Mouse (Mus musculus) liver, embryonic 11.5 days (tissue): Measurements from ENCODE around the gene Tusc2. TPM values are rescaled to one million over a fixed set of nuclear protein-coding genes. Genes with fewer than 3 reads are reported as not detected.

Source experiments
- ATAC-seq: fragments of 200-750 bp; cut with Nextera tagmentation; replicated peaks from 2 replicates; pipeline ENCODE4 v1.8.0; 2017; ENCODE audit warnings: moderate number of reproducible peaks, mild to moderate bottlenecking, moderate TSS enrichment, moderate library complexity; ENCODE audit not compliant: low FRiP score
- DNase-seq: peaks from one replicate; pipeline ENCODE4 v3.0.0-alpha.2; 2017; ENCODE audit warnings: low spot score
- H3K27ac ChIP-seq: fragments of 300-500 bp; sonication (generic); 2 replicates; pipeline ENCODE4 v1.5.1; 2014; ENCODE audit warnings: mild to moderate bottlenecking, low read depth, low read length, control low read depth
- H3K27me3 ChIP-seq: fragments of 300-500 bp; sonication (generic); replicated peaks from 2 replicates; pipeline ENCODE4 v1.6.1; 2014; ENCODE audit warnings: low read length, mixed read lengths; ENCODE audit not compliant: control insufficient read depth, insufficient read depth
- H3K36me3 ChIP-seq: fragments of 300-500 bp; sonication (generic); 2 replicates; pipeline ENCODE4 v1.6.1; 2014; ENCODE audit warnings: mild to moderate bottlenecking, low read length, moderate library complexity, mixed read lengths; ENCODE audit not compliant: control insufficient read depth, insufficient read depth
- H3K4me1 ChIP-seq: fragments of 300-500 bp; sonication (generic); replicated peaks from 2 replicates; pipeline ENCODE4 v1.6.1; 2014; ENCODE audit warnings: low read length, mixed read lengths; ENCODE audit not compliant: control insufficient read depth, insufficient read depth
- H3K4me2 ChIP-seq: fragments of 300-500 bp; sonication (generic); 2 replicates; pipeline ENCODE4 v1.6.1; 2014; ENCODE audit warnings: mild to moderate bottlenecking, control low read depth, moderate library complexity
- H3K4me3 ChIP-seq: fragments of 300-500 bp; sonication (generic); 2 replicates; pipeline ENCODE4 v1.5.1; 2014; ENCODE audit warnings: low read depth, low read length, control low read depth
- H3K9ac ChIP-seq: fragments of 300-500 bp; sonication (generic); 2 replicates; pipeline ENCODE4 v1.6.1; 2014; ENCODE audit warnings: low read depth, low read length, control low read depth
- H3K9me3 ChIP-seq: fragments of 300-500 bp; sonication (generic); 2 replicates; pipeline ENCODE4 v1.6.1; 2016; ENCODE audit warnings: low read length, inconsistent platforms, mixed read lengths; ENCODE audit not compliant: control insufficient read depth
- WGBS: fragments of 180-500 bp; shearing (Covaris S2); extraction: QIAGEN DNeasy Blood & Tissue Kit; methylation state at CpG from one replicate; pipeline ENCODE4 v1.1.7; 2014; 5-methylcytosine and 5-hydroxymethylcytosine counted together
- polyA plus RNA-seq: library from polyadenylated mRNA; unstranded; fragments of >200 nt; fragmentation: Nextera tagmentation; extraction: Ambion mirVana; gene quantifications from 2 replicates; pipeline ENCODE4 v1.2.1, GENCODE M21; 2014

The Tusc2 gene
- polyA plus RNA-seq, 1 experiment from 2014 or later, result 62.7 TPM

- Histone ChIP-seq H3K36me3 (no peaks in the 10 kb centered on the region), H3K27ac (no peak overlapping the region), H3K4me2 (no peak overlapping the region), H3K4me1 (peaks cover 31% of the 10 kb centered on the region), H3K9ac (no peak overlapping the region), H3K9me3 (no peaks in the 10 kb centered on the region), H3K27me3 (no peaks in the 10 kb centered on the region; the same call in 1 of the 2 replicates), H3K4me3 (no peak overlapping the region)
- ATAC-seq, result no peak
- DNase-seq, result no peak
- WGBS, result 78% methylated on average over 2 of the region's 2 CpGs
Measured at GRCm38 (mm10) chr9:107607036-107607435, 44.0 kb downstream of the Tusc2 start.

GRCm38 (mm10) chr9:107607653-107608245, 44.7 kb downstream of the Tusc2 start:
- Histone ChIP-seq H3K27me3 (no peaks in the 10 kb centered on the region; the same call in 1 of the 2 replicates), H3K4me3 (no peak overlapping the region), H3K27ac (no peak overlapping the region), H3K9ac (no peak overlapping the region), H3K36me3 (no peaks in the 10 kb centered on the region), H3K4me1 (peaks cover 31% of the 10 kb centered on the region), H3K9me3 (no peaks in the 10 kb centered on the region), H3K4me2 (no peak overlapping the region)
- WGBS, result 45% methylated on average over 9 of the region's 9 CpGs
- no peak for DNase-seq
- no peak for ATAC-seq

DNA sequence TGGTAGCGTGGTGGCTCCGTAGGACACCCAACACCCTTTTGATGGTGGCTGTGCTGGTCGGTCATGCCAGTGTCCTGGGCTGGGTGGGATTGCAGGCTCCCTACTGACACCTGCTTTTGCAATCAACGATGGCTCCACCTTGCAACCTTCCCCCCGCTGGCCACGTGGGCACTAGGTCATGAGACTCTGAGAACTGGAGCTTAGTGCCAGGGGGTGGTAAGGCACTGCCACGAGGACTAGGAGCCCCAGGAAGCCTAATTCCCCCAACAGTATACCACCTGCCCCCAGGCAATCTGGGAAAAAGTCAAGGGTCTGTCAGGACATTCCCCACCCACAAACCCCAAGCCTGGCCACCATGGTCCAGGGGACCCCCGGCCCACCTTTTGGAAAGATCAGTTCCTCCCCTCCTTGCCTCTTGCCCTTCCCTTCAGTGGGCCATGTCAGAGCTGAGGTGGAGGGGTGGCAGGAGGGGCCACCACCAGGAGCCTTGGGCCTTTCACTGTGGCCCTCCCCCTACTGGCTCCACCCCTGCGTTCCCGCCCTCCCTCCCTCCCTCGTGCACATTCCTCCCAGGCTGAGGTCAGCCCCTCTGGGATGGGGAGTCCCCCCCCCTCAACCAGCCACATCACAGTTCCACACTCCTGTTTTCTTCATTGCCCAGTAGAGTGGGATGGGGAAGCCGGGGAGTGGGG, 45.8 kb downstream of the Tusc2 start, which contains the start of gene Sema3b:
Gene Sema3b (minus strand): TSS at position 489 of the 692 bp plus-strand sequence.
- H3K9me3 ChIP-seq, result no peaks in the 10 kb centered on the region
- no peak for DNase-seq
- no peaks in the 10 kb centered on the region for H3K36me3 ChIP-seq
- peaks cover 37% of the 10 kb centered on the region for H3K4me1 ChIP-seq
- H3K27me3 ChIP-seq, result no peaks in the 10 kb centered on the region; the same call in 1 of the 2 replicates
- H3K27ac ChIP-seq, result no peak within 1 kb of the TSS
- no peak for ATAC-seq
- 56% methylated on average over 11 of the region's 12 CpGs for WGBS
- no peak within 1 kb of the TSS for H3K4me2 ChIP-seq
- no peak within 1 kb of the TSS for H3K9ac ChIP-seq
- no peak within 1 kb of the TSS for H3K4me3 ChIP-seq

GRCm38 (mm10) chr9:107609433-107609830, 46.4 kb downstream of the Tusc2 start:
- WGBS, result 75% methylated on average over 4 of the region's 4 CpGs
- Histone ChIP-seq H3K27ac (no peak overlapping the region), H3K4me1 (peaks cover 37% of the 10 kb centered on the region), H3K9me3 (no peaks in the 10 kb centered on the region), H3K4me3 (no peak overlapping the region), H3K27me3 (no peaks in the 10 kb centered on the region), H3K36me3 (peaks cover under 1% of the 10 kb centered on the region; the same call in 1 of the 2 replicates), H3K4me2 (no peak overlapping the region), H3K9ac (no peak overlapping the region)
- ATAC-seq (no peak), DNase-seq (no peak)

DNA sequence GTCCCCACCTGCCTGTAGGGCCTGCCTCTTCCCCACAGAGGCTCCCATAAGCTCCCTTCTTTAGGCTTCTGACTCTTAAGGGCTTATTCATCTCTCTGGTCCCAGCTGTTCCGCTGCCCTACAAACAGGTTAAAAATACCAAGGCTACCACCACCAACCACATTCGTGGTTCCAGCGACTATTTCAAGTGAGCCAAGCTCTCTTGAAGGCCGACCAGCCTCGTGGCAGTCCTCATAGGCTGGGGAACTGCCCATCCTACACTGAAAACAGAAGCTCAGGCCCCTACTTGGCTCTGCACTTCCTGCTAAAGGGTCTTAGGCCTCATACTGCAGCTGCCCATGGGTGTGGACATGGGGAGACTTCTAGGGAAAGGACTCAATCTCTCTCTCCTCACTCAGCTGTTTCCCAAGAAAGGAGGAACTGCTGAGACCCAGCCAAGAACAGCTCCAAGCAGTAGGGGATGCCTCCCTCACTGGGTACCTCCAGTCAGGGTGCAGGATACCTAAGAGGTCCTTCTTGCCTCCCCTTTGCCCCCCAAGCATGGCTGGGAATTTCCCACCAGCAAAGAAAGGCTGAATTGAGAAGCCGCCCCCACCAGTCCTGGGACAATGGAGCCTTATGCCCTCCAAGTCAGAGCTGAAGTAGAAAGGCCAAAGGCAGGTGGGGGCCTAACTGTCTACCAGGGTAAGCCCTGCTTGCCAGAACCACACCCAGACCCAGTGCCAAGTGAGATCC, 48.6 kb downstream of the Tusc2 start:
- ATAC-seq (no peak), DNase-seq (no peak)
- 51% methylated on average over 6 of the region's 6 CpGs for WGBS
- Histone ChIP-seq H3K36me3 (peaks cover 21% of the 10 kb centered on the region), H3K27ac (peak overlapping the region; percentile 70), H3K4me3 (peak overlapping the region; percentile 56), H3K27me3 (no peaks in the 10 kb centered on the region), H3K9me3 (no peaks in the 10 kb centered on the region), H3K4me1 (peaks cover 32% of the 10 kb centered on the region), H3K9ac (peak overlapping the region; percentile 68), H3K4me2 (peak overlapping the region; percentile 87)

DNA sequence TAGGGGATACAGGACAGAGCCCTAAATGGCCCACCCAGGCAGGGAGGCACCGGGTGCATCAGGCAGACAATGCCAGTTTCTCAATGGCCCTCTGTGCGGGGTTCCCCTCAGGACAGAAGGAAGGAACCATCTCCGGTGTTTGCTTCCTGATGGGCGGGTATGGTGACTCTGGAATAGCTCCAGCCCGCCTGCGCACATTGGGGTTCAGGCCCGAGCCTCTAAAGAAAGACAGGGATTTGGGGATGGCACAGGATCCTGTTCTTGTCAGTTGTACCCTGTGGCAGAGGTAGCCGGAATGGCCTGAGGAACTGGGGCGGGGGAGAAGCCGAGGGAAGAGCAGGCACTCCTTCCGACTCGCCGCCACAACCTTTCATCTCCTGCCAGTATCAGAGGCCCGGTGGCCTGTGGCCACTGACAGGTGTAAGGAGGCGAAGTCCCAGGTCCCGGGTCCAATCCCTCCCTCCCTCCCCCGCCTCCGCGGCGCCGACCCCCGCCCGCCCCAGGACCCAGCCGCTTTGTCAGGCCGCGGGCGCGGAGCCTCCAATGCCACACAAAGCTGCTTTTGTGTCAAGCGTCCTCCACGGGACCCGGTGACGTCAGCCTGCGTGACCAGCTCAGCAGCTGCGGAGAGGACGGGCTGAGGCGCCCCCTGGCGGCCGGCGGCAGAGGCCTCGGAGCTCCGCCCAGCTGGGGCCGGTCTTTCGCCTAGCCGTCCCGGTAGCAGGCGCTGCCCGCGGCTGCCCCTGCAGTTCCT, 49.3 kb downstream of the Tusc2 start:
- H3K4me2 ChIP-seq, result peak overlapping the region; percentile 87
- peak overlapping the region; percentile 70 for H3K27ac ChIP-seq
- peak; percentile 99 for DNase-seq
- peaks cover 24% of the 10 kb centered on the region for H3K36me3 ChIP-seq
- peak overlapping the region; percentile 56 for H3K4me3 ChIP-seq
- H3K4me1 ChIP-seq, result peaks cover 29% of the 10 kb centered on the region
- no peaks in the 10 kb centered on the region for H3K9me3 ChIP-seq
- ATAC-seq, result peak; percentile 93
- peak overlapping the region; percentile 68 for H3K9ac ChIP-seq
- H3K27me3 ChIP-seq, result no peaks in the 10 kb centered on the region
- 7% methylated on average over 44 of the region's 48 CpGs for WGBS

DNA sequence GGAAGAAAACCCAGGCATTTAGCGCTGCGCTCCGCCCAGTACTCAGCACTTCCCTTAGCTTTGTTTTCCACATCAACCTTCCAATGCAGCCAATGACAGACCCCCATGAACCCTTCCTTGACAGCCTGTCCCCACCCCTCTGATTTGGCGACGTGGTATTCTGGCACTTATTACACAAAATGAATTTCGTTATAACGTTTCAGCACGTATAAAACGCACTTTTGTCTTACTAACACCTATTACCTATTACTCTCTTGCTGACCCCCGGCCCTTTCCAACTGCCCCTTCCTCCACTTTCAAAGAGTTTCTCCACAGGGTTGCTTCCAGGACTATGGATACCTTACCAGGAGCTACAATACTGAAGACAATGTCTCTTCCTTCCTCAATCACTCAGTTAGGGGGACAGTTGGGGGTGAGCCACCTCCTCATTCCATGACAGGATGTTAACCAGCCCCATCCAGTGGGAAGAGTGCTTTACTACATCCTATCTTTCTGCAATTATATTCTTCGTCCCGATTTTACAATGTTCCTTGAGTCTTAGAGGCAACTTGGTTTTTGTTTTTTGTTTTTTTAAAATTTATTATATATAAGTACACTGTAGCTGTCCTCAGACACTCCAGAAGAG, 50.0 kb downstream of the Tusc2 start:
- ATAC-seq (0 out of 2 replicates have a peak, but pooled peaks have one; percentile 18), DNase-seq (no peak)
- Histone ChIP-seq H3K9ac (peak overlapping the region; percentile 68; the same call in 1 of the 2 replicates), H3K4me1 (peaks cover 26% of the 10 kb centered on the region), H3K27ac (peak overlapping the region; percentile 70), H3K27me3 (no peaks in the 10 kb centered on the region), H3K9me3 (no peaks in the 10 kb centered on the region), H3K4me2 (peak overlapping the region; percentile 87), H3K4me3 (peak overlapping the region; percentile 56), H3K36me3 (peaks cover 27% of the 10 kb centered on the region)
- WGBS, result 12% methylated on average over 12 of the region's 12 CpGs

GRCm38 (mm10) chr9:107615035-107615434, 52.0 kb downstream of the Tusc2 start:
- 89% methylated on average over 4 of the region's 4 CpGs for WGBS
- DNase-seq (no peak), ATAC-seq (no peak)
- Histone ChIP-seq H3K27me3 (no peaks in the 10 kb centered on the region), H3K36me3 (peaks cover 34% of the 10 kb centered on the region), H3K9ac (no peak overlapping the region), H3K4me2 (no peak overlapping the region), H3K9me3 (no peaks in the 10 kb centered on the region), H3K4me3 (no peak overlapping the region), H3K27ac (no peak overlapping the region), H3K4me1 (peaks cover 32% of the 10 kb centered on the region)
